Mouse (Mus musculus) left cerebral cortex, adult 9 months (tissue): ENCODE measurements around the gene Dlx4.

Experiments
- DNase-seq, 2 experiments: peaks; one replicate each; pipeline ENCODE4 v3.0.0; 2022; ENCODE audit warnings: low spot score in 2 of 2

Dlx4 gene

DNA sequence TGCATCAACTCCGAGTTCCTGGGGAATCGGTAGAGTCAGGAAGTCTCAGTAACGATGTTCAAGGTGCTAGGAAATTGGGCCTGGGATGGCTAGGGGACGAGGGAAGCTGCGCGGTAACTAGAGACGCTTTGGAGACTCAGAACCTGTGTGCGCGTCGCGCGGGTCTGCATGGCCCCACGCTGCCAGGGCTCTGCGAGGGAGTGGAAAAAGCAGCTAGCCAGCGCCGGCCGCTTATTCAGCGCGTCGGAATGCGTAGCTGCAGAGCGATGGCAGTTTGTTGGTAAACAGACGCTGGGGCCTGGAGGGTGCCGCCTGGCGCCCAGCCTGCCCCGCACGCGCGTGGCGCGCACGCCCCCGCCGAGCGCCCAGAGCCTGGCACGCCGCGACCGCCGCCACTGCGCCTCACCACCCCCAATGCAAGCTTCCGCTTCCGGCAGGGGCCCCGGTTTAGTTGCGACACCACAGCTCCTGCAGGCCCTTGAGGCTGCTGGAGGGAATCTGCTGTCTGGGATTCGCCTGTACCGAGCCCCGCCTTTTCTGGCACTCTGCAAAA is at the start of gene Dlx4:
TSS of gene Dlx4 (minus strand) at position 413 of the 553 bp plus-strand sequence.
- no peak for DNase-seq

DNA sequence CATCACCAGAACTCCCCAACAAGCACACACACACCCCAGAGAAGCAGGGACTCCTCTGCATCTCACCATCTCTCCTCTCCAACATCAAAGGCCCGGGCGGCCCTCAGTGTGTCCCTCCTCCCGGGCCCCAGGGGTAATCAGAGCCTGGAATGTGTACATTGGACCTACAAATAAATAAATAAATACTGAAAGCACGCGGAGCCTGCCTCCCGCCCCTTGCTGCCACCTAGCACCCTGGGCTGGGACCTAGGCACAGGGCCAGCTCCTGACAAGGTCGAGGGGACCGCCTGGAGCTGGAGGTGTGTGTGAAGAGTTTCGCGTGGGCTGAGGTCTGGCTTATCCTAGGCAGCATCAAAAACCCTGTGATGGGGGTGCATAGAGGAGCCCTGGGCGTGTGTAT is 43.8 kb upstream of the Dlx4 start:
- DNase-seq = no peak

DNA sequence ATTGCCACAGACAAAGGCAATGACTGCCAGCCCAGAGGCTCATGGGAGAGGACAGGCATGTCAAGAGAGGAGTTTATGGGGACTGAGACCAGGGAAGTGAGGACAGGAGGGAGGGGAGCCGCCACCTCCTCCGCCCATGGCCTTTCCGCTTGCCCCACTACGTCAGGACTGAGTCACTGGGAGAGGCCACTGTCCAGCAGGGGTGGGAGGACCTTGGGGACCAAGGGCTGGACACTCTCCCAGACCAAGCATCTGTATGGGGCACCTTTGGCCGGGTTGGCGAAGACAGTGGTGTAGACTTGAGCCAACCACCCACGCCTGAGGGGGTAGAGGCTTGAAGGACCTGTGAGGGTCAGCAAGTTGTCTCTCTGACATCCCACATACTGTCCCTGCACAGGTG is 40.8 kb upstream of the Dlx4 start:
- no peak for DNase-seq

DNA sequence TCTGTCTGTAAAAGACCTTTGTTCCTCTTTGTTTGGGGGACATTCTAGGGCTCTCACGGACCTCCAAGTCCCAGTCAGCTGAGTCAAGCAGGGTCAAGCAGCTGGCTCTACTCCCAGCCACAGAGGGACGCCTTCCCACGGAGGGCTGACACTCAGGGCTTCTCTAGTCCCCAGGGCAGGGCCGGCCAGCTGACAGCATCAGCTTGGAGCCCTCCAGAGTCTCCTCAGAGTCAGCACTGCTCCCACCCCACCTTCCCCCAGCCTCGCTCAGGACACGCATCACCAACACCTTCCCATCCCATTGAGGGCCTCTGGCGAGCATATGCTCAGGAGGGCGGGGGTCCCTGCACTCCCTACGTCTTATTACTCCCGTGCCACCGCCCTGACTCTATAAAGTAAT is 39.6 kb upstream of the Dlx4 start:
- no peak for DNase-seq

- DNase-seq = no peak
Observed at GRCm38 (mm10) chr11:95184561-95184960, 38.5 kb upstream of the Dlx4 start.

DNA sequence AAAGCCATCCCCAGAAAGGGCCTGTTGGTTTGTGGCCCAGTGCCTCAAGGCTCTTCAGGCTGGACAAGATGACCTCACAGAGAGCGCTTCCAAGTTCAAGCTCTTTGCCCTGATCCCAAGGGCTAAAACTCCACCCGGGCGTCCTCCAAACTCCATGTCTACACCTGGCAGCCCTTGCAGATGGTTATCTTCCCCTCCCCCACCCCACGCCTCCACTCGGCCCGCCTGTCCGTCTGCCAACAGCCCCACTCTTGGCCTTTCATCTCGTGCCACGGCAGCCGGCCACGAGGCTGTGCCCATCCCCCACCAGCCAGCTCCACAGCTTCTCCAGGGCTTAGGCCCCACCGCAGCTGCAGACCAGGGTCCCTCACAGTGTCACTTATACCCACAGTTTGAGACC is 33.2 kb upstream of the Dlx4 start:
- DNase-seq = no peak

DNA sequence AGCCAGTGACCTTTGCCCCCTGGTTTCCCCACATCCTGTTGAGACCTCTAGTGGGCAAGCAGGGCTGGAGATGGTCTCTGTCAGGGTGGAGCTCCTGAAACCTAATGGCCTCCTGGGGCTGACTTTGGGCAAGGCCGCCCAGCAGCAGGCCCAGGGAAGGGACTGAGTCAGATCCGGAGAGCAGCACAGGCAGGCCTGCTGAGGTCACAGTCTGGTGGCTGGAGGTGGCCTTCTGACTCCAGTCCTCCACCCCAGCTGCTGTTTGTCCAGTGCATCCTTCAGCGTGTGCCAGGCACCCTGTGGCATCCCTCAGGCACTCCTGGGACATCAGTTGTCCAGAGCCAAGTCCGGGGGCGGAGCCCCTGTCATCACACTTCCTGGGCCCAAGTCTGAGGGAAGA is 19.8 kb upstream of the Dlx4 start:
- no peak for DNase-seq

DNA sequence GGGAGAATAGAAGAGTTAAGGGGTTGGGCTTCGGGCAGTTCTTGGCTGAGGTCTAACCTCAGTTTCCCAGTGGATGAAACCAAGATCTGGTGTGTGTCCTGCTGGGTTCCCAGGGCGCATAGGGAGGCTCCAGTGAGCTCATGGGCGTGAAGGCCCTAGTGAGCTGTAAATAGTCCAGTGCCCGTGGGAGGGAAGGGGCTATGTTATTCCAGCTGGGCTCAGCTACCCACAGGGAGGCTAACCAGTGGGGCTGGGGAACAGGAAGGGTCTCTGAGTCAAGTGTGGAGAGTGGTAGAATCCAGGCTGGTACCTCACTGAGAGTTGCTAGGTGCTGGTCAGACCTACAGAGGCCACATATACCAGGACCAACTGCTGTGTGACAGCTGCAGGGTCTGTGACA is 15.6 kb upstream of the Dlx4 start:
- no peak for DNase-seq

DNA sequence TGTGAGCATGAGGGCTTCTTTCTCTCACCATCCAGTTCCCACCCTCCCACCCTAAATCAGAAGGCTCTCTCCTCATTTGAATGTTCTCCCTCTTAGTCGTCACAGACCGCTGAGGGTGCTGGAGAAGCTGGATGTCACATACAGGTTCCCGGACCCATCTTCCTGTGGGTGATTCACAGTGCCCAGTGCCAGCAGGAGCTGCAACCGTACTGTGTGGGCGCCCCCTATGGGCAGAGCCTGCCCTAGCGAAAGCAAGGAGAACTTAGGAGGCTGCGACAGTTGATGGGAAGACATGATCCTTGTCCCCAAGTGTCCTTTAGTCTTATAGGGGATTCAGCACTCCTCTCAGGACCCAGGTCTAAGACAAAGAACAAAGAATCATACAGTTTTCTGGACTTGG is 14.6 kb upstream of the Dlx4 start:
- DNase-seq = no peak

DNA sequence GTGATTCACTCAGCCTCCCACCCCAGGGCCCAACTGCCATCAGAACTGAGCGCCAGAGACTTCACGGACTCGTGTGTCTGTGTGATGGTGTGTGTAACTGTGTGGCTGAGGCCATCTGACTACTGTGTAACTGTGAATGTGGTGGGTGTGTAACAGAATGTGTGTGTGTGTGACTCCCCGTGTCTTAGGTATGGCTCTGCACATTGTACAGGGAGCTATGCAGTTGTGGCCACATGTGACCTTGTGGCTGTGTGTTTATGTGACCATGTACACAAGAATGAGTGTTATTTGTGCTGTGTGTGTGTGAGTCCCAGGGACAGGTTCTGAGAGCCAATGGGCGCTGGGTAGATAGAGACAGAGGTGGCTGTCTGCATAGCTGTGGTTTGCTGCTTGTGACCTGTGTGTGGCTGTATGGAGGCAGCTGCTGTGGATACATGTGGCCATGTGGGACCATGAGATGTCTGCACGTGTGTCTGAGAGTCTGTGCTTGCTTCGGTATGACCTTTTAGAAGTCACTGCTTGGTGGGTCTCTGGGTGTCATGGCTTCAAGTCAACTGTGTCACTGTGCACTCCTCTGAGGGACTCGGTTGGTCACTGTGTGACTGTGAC is 13.8 kb upstream of the Dlx4 start:
- no peak for DNase-seq

- no peak for DNase-seq
Observed at GRCm38 (mm10) chr11:95157872-95158271, 11.8 kb upstream of the Dlx4 start.

- no peak for DNase-seq
Observed at GRCm38 (mm10) chr11:95157356-95157755, 11.3 kb upstream of the Dlx4 start.

- DNase-seq = no peak
Observed at GRCm38 (mm10) chr11:95155511-95155910, 9.4 kb upstream of the Dlx4 start.

- no peak for DNase-seq
Observed at GRCm38 (mm10) chr11:95153681-95154080, 7.6 kb upstream of the Dlx4 start.

DNA sequence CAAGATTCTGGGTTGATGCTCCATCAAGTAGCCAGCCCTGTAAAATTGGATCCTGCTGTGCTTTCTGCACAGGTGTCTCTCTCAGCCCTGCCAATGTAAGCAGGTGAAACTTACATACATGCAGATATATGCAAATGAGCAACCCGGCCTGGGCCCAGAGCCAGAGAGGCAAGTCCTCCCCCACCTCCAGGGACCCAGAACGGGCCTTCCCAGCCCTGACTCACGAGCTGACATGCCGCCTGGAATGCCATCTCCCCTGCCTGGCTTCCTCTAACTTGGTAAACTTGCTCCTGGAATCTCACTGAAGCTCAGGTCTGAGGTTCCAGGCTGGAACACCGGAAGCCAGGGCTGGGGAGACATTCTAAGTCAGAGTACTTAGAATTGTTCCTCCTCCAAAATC is 7.1 kb upstream of the Dlx4 start:
- no peak for DNase-seq

DNA sequence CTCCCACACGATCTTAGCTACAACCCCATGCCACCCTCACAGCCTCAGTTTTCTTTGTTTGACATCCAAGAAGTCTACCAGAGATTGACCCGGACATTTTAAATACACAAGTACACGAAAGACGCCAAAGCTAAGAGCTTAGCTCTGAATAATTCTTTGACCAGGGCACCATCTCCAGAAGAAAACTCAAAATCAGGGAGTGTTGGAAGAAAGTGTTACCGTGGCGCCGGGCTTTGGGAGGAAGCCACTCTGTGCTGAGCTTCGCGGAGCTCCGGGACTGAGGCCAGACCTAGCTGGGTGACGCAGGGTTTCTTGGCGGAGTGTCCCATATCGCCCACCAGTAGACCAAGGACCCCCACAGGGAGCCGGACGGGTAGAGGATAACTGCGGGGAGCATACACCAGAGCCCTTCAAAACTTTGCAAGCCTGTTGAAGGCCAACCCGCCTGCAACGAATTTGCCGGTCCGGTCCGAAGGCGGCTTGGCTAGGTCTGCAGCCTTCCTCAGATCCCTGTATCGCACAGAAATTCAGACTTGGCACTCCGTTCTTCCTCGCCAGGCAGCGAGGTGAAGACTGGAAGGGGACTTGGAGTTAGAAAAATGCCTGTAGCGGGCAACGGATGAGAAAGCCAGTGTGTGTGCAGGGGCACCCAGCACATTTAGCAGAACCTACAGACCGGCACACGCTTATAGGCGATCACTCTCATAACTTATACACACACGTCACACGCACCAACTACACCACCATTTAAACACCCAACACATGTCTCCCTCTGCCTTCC is 4.4 kb upstream of the Dlx4 start:
- DNase-seq = peak in 1 of 2 experiments; percentile 13

DNA sequence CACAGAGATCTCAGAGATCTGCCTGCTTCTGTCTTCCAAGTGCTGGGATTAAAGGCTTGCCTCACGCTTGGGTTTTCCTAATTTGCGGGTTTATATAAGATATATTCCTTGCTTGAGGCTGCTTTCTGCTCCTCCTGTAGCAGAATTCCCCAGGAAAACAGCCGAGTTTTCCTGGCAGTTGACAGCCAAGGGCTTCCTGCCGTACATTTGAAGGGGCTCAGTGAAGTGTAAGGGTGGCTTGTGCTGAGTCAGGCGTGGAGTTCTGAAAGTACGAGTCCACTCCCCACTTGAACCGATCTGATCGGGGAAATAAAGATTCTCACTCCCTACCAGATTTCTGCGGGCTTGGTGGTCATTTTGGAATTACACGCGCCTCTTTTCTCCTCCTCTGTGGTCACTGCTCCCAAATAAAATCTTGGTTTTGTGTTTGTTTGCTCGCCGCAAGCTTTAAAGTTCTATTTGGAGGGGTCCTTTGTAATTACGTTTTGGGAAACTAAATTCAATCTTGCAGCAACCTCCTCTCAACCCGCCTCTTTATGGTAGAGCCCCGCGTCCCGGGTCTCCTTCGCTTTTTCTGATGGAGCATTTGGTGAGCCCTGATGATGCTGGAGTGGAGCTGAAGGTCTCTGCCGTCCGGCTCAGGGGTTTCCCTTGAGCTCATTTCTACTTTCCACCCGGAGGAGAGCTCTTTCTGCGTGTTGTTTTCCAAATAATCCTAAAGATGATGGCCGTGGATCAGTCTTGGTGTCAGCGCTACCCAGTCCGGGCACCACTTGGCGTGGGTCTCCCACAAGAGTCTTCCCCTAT is 3.6 kb upstream of the Dlx4 start:
- DNase-seq = no peak

DNA sequence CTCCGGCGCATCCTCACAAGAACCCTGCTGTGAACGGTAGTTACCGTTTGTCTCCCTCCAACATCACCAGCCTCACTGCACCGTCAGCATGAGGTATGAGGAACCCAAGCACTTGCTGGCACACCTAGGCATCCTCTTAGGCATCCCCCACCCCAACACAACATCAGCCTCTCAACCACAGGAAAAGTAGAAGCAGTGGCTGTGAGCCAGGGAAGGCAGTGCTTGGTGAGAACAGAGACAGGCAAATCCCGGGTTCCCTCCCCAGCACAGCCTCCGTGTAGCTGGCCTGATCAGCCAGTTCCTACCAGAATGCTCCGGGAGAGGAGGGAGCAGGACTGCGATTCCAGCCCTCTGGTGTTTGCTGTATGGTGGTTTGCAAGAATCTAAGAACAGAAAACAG is 2.7 kb upstream of the Dlx4 start:
- no peak for DNase-seq

- no peak for DNase-seq
Observed at GRCm38 (mm10) chr11:95144946-95145483, 1.0 kb downstream of the Dlx4 start.

DNA sequence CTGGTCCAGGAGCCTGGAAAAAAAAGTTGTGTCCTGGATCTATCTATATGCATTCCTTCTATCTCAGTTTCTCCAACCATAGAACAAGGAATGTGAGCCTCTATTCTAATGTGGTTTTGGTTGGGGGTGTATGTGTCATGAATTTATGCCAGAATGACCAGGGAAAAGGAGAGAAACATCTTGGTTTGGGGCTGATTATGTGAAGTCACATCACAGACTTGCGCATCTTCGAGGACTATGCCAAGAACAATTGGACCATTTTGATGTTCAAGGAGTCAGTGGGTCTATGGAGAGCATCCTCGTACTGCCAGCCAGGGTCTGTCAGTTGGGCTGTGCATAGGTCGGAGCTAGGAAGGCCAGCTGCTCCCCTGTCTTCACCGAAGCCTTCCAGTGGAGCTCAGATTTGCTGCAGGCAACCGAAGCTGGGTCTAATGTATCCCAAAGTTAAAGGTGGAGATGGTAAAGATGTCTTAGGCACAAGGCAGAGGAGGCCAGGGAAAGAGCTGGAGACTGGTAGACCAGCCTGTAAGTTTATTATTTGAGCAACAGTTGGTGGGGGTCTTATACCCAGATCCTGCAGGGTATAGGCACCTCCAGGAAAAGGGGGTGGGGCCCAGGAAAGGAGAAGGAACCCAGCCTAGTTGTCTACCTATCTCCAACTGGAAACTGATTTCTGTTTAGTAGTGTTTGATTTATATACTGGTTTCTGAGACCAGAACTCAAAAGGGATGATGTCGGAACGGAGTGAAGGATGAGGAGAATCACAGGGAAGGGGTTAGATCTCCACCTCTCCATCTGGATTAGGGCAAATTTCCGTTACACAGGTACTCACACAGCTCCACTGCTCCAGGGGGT is 1.7 kb downstream of the Dlx4 start:
- no peak for DNase-seq

- no peak for DNase-seq
Observed at GRCm38 (mm10) chr11:95143663-95144062, 2.4 kb downstream of the Dlx4 start.
